Mouse (Mus musculus) testis, postnatal 14 days (tissue): ENCODE measurements around the gene R3hdml.

Source experiments
- DNase-seq: peaks from one replicate; pipeline ENCODE4 v3.0.0; 2021; ENCODE audit warnings: low spot score

The R3hdml gene

GRCm38 (mm10) chr2:163472466-163472851 is 19.7 kb upstream of the R3hdml start, which contains the start of gene Fitm2:
TSS of gene Fitm2 (minus strand) at chr2:163472629.
- peak; percentile 96 for DNase-seq

- DNase-seq = no peak
Observed at GRCm38 (mm10) chr2:163480191-163480825, 11.8 kb upstream of the R3hdml start.

- no peak for DNase-seq
Observed at GRCm38 (mm10) chr2:163481539-163482029, 10.5 kb upstream of the R3hdml start.

GRCm38 (mm10) chr2:163487360-163487759 is 4.8 kb upstream of the R3hdml start:
- no peak for DNase-seq

GRCm38 (mm10) chr2:163489725-163490291 is 2.3 kb upstream of the R3hdml start:
- no peak for DNase-seq

- no peak for DNase-seq
Observed at GRCm38 (mm10) chr2:163490656-163491055, 1.5 kb upstream of the R3hdml start.

- no peak for DNase-seq
Observed at GRCm38 (mm10) chr2:163491351-163491750, 767 bp upstream of the R3hdml start.

GRCm38 (mm10) chr2:163493031-163493430 is 913 bp downstream of the R3hdml start:
- no peak for DNase-seq

GRCm38 (mm10) chr2:163493976-163494375 is 1.9 kb downstream of the R3hdml start:
- no peak for DNase-seq

GRCm38 (mm10) chr2:163494456-163494855 is 2.3 kb downstream of the R3hdml start:
- DNase-seq = no peak

- DNase-seq = no peak
Observed at GRCm38 (mm10) chr2:163502219-163502618, 10.1 kb downstream of the R3hdml start.

GRCm38 (mm10) chr2:163503191-163503590 is 11.1 kb downstream of the R3hdml start:
- DNase-seq = no peak

- DNase-seq = no peak
Observed at GRCm38 (mm10) chr2:163506300-163507004, 14.3 kb downstream of the R3hdml start, which contains the start of gene Hnf4a. TSS of gene Hnf4a (plus strand) at chr2:163506808.

GRCm38 (mm10) chr2:163525761-163526243 is 33.7 kb downstream of the R3hdml start:
- no peak for DNase-seq

- no peak for DNase-seq
Observed at GRCm38 (mm10) chr2:163527497-163527896, 35.4 kb downstream of the R3hdml start.

GRCm38 (mm10) chr2:163530418-163530817 is 38.3 kb downstream of the R3hdml start:
- no peak for DNase-seq

- DNase-seq = peak; percentile 79
Observed at GRCm38 (mm10) chr2:163531917-163532316, 39.8 kb downstream of the R3hdml start.

GRCm38 (mm10) chr2:163533226-163533625 is 41.1 kb downstream of the R3hdml start:
- DNase-seq = no peak

GRCm38 (mm10) chr2:163534958-163535524 is 42.9 kb downstream of the R3hdml start:
- DNase-seq = peak; percentile 84

- DNase-seq = no peak
Observed at GRCm38 (mm10) chr2:163537443-163537842, 45.3 kb downstream of the R3hdml start.

- DNase-seq = no peak
Observed at GRCm38 (mm10) chr2:163538410-163538809, 46.3 kb downstream of the R3hdml start.

GRCm38 (mm10) chr2:163539321-163540040 is 47.4 kb downstream of the R3hdml start:
- DNase-seq = no peak
